In the genomic region with DNA sequence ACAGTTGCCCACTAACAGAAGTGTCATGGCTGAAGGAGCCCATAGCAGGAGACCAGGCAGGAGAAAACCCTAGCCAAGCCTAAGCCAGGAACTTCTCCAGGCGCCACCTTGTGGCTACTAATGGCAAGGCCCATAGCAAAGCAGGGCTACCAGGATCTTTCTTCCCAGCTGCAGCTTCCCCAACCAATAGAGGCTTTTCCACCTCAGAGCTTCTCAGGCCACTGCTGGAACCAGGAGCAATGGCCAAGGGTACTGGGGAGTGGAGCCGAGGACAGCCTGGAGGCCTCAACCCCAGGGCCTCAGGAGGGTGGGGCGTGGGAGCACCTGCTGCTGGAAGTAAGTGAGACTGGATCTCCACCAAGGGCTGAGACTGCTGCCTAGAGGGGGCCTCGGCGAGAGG, we compare ENCODE assay signal across 8 mouse cellular contexts. TPM values are rescaled to one million over a fixed set of nuclear protein-coding genes. Genes with fewer than 3 reads are reported as not detected.
DNase-seq lines count a peak whose midpoint lies in the region; ATAC-seq and TF ChIP-seq lines count a peak whose summit lies in the region.

No protein-coding gene starts in this region.

- DNase-seq in ES-CJ7 (ENCODE audit: low read depth, low spot score) = peak; percentile 73
- peak; percentile 80 for DNase-seq in heart, postnatal 4 days
- peak; percentile 35 to 78 for DNase-seq in layer of hippocampus, adult 18-20 months (ENCODE audit: low spot score in 2 of 2)
- DNase-seq in lung, adult 2 months = peak; percentile 65
- peak; percentile 50 to 60 for DNase-seq in thymus, postnatal 36 days

- WGBS in forebrain, embryonic 12.5 days = 49% methylated on average over 5 of the region's 5 CpGs
- 58% methylated on average over 5 of the region's 5 CpGs for WGBS in lung, adult 2 months
- 54% methylated on average over 5 of the region's 5 CpGs for WGBS in olfactory bulb, adult 2 months

- no peaks in the 10 kb centered on the region for H3K27me3 ChIP-seq in forebrain, embryonic 12.5 days

- peak; percentile 85 for TF ChIP-seq CTCF in lung, adult 2 months (IDR thresholded peaks at IDR 0.05; ENCODE audit: insufficient read depth, low read length)
- TF ChIP-seq CTCF in olfactory bulb, adult 2 months (IDR thresholded peaks at IDR 0.05; ENCODE audit: insufficient read depth, low read depth, low read length) = peak; percentile 60

- 0 out of 2 replicates have a peak overlapping the region, but pooled peaks have one; percentile 6 for H3K27ac ChIP-seq in forebrain, embryonic 12.5 days
- H3K27ac ChIP-seq in olfactory bulb, adult 2 months (ENCODE audit: insufficient read depth, low read depth, low read length) = no peak overlapping the region

- H3K36me3 ChIP-seq in forebrain, embryonic 12.5 days (replicated peaks) = peaks cover 70% of the 10 kb centered on the region

- no peak overlapping the region for H3K9ac ChIP-seq in forebrain, embryonic 12.5 days

- H3K4me1 ChIP-seq in forebrain, embryonic 12.5 days = no peaks in the 10 kb centered on the region
- no peaks in the 10 kb centered on the region; the same call in 1 of the 2 replicates for H3K4me1 ChIP-seq in lung, adult 2 months (ENCODE audit: control insufficient read depth, insufficient read depth, low read length)
- H3K4me1 ChIP-seq in olfactory bulb, adult 2 months (ENCODE audit: control insufficient read depth, insufficient read depth, low read length) = no peaks in the 10 kb centered on the region

- no peak for TF ChIP-seq POLR2A in lung, adult 2 months (IDR thresholded peaks at IDR 0.05; ENCODE audit: borderline replicate concordance, extremely low read depth, low read depth, low read length)
- no peak for TF ChIP-seq POLR2A in olfactory bulb, adult 2 months (IDR thresholded peaks at IDR 0.05; ENCODE audit: insufficient read depth, low read depth, low read length)

- H3K9me3 ChIP-seq in forebrain, embryonic 12.5 days = no peaks in the 10 kb centered on the region

- peak; percentile 53; the same call in 1 of the 2 replicates for ATAC-seq in cerebellum, adult (ENCODE audit: insufficient number of reproducible peaks, low FRiP score, low TSS enrichment)
- 0 out of 2 replicates have a peak, but pooled peaks have one; percentile 36 for ATAC-seq in forebrain, embryonic 12.5 days (ENCODE audit: low FRiP score)

- H3K4me3 ChIP-seq in forebrain, embryonic 12.5 days (replicated peaks) = no peak overlapping the region
- no peak overlapping the region for H3K4me3 ChIP-seq in lung, adult 2 months (replicated peaks; ENCODE audit: extremely low read depth, low read depth, low read length)
- H3K4me3 ChIP-seq in olfactory bulb, adult 2 months (ENCODE audit: insufficient read depth, low read depth, low read length) = no peak overlapping the region

- H3K4me2 ChIP-seq in forebrain, embryonic 12.5 days = no peak overlapping the region

RNA-seq across cellular contexts. Expression of gene Rnf34, which starts 31.5 kb away (rescaled TPM):
- 44.1 and 50.1 TPM in 2 replicates for polyA plus RNA-seq in forebrain, embryonic 12.5 days (2016; fragmentation: Nextera tagmentation; extraction: Ambion mirVana)
- 10 to 100 TPM; 32.6 to 34.0 TPM for total RNA-seq in heart, postnatal 4 days (2021)
- total RNA-seq in layer of hippocampus, adult 18-20 months (2021) = 10 to 100 TPM; 50.2 to 71.5 TPM
- polyA plus RNA-seq in lung, adult 2 months (2012; rRNA removed) = 7.8 and 9.6 TPM in 2 replicates
- polyA plus RNA-seq in olfactory bulb, adult 2 months (2012; ENCODE audit: insufficient read depth, insufficient read length, low replicate concordance, missing spikeins) = not detected in 2 replicates
